Mouse (Mus musculus) hindbrain, embryonic 10.5 days (tissue): Measurements from ENCODE around the gene Synm. TPM values are rescaled to one million over a fixed set of nuclear protein-coding genes. Genes with fewer than 3 reads are reported as not detected.

Source experiments
- DNase-seq: peaks from one replicate; pipeline ENCODE4 v3.0.0-alpha.2; 2017; ENCODE audit warnings: low spot score
- H3K27ac ChIP-seq: fragments of 300-500 bp; sonication (generic); 2 replicates; pipeline ENCODE4 v1.5.1; 2016; ENCODE audit warnings: mild to moderate bottlenecking, moderate library complexity
- H3K27me3 ChIP-seq: fragments of 300-500 bp; sonication (generic); 2 replicates; pipeline ENCODE4 v1.6.1; 2016; ENCODE audit warnings: mild to moderate bottlenecking; ENCODE audit not compliant: poor library complexity, insufficient read depth, severe bottlenecking
- H3K36me3 ChIP-seq: fragments of 300-500 bp; sonication (generic); 2 replicates; pipeline ENCODE4 v1.6.1; 2016; ENCODE audit warnings: mild to moderate bottlenecking, moderate library complexity
- H3K4me1 ChIP-seq: fragments of 300-500 bp; sonication (generic); replicated peaks from 2 replicates; pipeline ENCODE4 v1.6.1; 2016; ENCODE audit warnings: mild to moderate bottlenecking
- H3K4me3 ChIP-seq: fragments of 300-500 bp; sonication (generic); 2 replicates; pipeline ENCODE4 v1.5.1; 2016; ENCODE audit warnings: mild to moderate bottlenecking, moderate library complexity
- H3K9me3 ChIP-seq: fragments of 300-500 bp; sonication (generic); 2 replicates; pipeline ENCODE4 v1.6.1; 2016; ENCODE audit warnings: mild to moderate bottlenecking, moderate library complexity
- WGBS: fragments of 180-500 bp; shearing (Covaris S2); methylation state at CpG from one replicate; pipeline ENCODE4 v1.1.7; 2016; 5-methylcytosine and 5-hydroxymethylcytosine counted together
- polyA plus RNA-seq: library from polyadenylated mRNA; unstranded; fragments of >200 nt; fragmentation: Nextera tagmentation; extraction: Ambion mirVana; gene quantifications from 2 replicates; pipeline ENCODE4 v1.2.1, GENCODE M21; 2016

The Synm gene
- polyA plus RNA-seq, 1 experiment from 2014 or later: 2.0 TPM

DNA sequence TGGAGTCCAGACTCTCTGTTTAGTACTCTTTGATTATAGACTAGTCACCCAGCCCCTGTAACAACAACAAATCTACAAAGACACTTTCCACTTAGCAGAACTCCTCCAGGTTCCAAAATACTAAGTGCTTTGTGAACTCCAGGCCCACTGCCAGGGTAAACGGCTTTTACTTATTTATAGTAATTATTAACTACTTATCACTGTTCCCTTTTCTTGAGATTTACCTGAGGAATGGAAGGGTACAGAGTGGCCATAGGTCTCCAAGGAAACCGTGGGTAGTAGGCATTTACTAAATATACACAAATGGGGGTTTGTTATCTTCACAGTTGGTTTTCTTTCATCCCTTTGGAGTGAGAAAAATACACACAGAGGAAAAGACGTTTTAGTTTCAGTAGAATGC lies 71.3 kb downstream of the Synm start:
- Histone ChIP-seq H3K9me3 (0 out of 2 replicates have a peak, but pooled peaks cover 6% of the 10 kb centered on the region), H3K4me1 (no peaks in the 10 kb centered on the region), H3K27ac (no peak overlapping the region), H3K27me3 (no peaks in the 10 kb centered on the region), H3K36me3 (peaks cover 35% of the 10 kb centered on the region), H3K4me3 (no peak overlapping the region)
- DNase-seq: no peak
- 57% methylated on average over 3 of the region's 3 CpGs for WGBS

DNA sequence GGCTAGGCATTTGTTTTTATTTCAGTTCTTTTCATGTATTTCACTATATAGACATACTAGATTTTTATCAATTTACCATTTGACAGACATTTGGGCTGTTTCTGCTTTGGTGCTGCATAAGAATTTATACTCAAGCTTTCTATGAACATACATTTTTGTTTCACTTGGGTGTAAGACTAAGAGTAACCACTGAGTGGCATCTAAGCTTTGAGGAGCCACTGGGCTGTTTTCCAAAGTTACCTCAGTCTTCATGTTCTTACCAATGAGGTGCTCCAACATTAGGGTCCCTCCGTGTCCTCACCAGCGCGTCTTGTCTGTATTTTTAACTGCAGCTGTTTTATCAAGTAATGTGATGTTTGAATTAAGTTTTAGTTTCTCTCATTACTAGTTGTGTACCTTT lies 73.0 kb downstream of the Synm start:
- Histone ChIP-seq H3K9me3 (0 out of 2 replicates have a peak, but pooled peaks cover 6% of the 10 kb centered on the region), H3K36me3 (peaks cover 45% of the 10 kb centered on the region), H3K4me3 (no peak overlapping the region), H3K27me3 (no peaks in the 10 kb centered on the region), H3K4me1 (no peaks in the 10 kb centered on the region), H3K27ac (no peak overlapping the region)
- WGBS: 93% methylated on average over 3 of the region's 3 CpGs
- no peak for DNase-seq

DNA sequence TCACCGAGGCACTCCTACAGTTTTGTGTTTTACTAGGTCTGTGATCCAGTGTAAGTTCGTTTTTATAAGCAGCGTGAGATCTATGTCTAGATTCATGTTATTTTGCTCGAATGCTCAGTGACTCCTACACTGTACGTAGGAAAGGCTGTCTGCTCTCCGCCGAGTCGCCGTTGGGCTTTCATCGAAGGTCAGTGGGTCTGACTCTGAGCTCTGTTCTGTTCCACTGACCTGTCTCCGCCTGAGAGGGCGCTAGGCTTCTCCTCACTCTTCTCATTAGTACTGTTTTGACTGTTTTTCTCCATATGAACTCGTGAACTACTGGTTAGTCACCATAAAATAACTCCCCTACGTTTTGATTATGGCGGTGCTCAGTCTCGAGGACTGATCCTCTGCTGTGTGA lies 76.5 kb downstream of the Synm start:
- Histone ChIP-seq H3K9me3 (0 out of 2 replicates have a peak, but pooled peaks cover 6% of the 10 kb centered on the region), H3K4me1 (no peaks in the 10 kb centered on the region), H3K36me3 (peaks cover 68% of the 10 kb centered on the region), H3K27ac (no peak overlapping the region), H3K4me3 (no peak overlapping the region), H3K27me3 (no peaks in the 10 kb centered on the region)
- DNase-seq: no peak
- 90% methylated on average over 16 of the region's 16 CpGs for WGBS

DNA sequence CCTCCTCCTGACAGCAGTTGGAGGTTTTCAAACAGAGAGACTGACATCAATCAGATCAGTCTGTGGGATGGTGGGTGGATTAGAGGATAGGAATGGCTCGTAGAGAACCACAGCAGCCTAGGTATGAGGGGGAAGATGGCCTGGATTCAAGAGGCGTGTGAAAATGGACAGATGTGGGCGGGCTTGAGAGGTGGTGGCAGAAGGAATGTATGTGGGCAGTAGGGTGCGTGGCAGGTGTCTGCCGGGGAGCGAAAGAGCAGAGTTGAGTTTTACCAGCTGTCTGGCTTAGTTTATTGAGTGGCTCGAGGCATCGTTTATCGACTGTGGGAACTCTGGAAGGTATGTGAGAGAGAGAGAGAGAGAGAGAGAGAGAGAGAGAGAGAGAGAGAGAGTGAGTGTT lies 78.5 kb downstream of the Synm start:
- H3K4me3 ChIP-seq: no peak overlapping the region
- no peak for DNase-seq
- 0 out of 2 replicates have a peak, but pooled peaks cover 3% of the 10 kb centered on the region for H3K4me1 ChIP-seq
- H3K36me3 ChIP-seq: peaks cover 79% of the 10 kb centered on the region
- no peak overlapping the region for H3K27ac ChIP-seq
- 83% methylated on average over 9 of the region's 9 CpGs for WGBS
- 0 out of 2 replicates have a peak, but pooled peaks cover 6% of the 10 kb centered on the region for H3K9me3 ChIP-seq
- no peaks in the 10 kb centered on the region for H3K27me3 ChIP-seq

Other genes starting within 250 kb of the Synm start
- 19.9 and 25.1 TPM in 2 replicates for gene Lrrc28, start 114.5 kb downstream of the Synm start, polyA plus RNA-seq
- gene Ttc23, start 112.3 kb downstream of the Synm start, polyA plus RNA-seq: 34.3 and 34.4 TPM in 2 replicates
- gene Igf1r, start 193.1 kb upstream of the Synm start, polyA plus RNA-seq: 19.7 and 24.9 TPM in 2 replicates